Mouse (Mus musculus) forebrain, embryonic 14.5 days (tissue): ENCODE measurements at regions not wholly inside any gene's neighbourhood (a gene's known extent, or its start where the extent isn't known, plus 50 kb on each side); places are given as distances from the start of the nearest gene placed in this dataset.
A peak's percentile ranks its signal among the peaks of the same experiment; 100 is the strongest.
"Not testable (repeated sequence)": the region's sequence is repeated elsewhere in the genome, so short reads cannot be mapped to it uniquely, and the experiment has no call there.

Source experiments
- ATAC-seq: fragments of 200-750 bp; cut with Nextera tagmentation; 2 replicates; pipeline ENCODE4 v1.8.0; 2017; ENCODE audit warnings: mild to moderate bottlenecking, moderate library complexity
- DNase-seq: peaks from one replicate; pipeline ENCODE4 v3.0.0-alpha.2; 2015; ENCODE audit warnings: low spot score
- H3K27ac ChIP-seq: fragments of 300-500 bp; sonication (generic); 2 replicates; pipeline ENCODE4 v1.5.1; 2014; ENCODE audit warnings: low read depth, mild to moderate bottlenecking, control low read depth, low read length, moderate library complexity
- H3K27me3 ChIP-seq: fragments of 300-500 bp; sonication (generic); replicated peaks from 2 replicates; pipeline ENCODE4 v1.6.1; 2014; ENCODE audit warnings: low read length, control low read depth, mixed read lengths; ENCODE audit not compliant: control insufficient read depth, insufficient read depth
- H3K36me3 ChIP-seq: fragments of 300-500 bp; sonication (generic); 2 replicates; pipeline ENCODE4 v1.6.1; 2014; ENCODE audit warnings: low read length, control low read depth; ENCODE audit not compliant: control insufficient read depth, insufficient read depth
- H3K4me1 ChIP-seq: fragments of 300-500 bp; sonication (generic); 2 replicates; pipeline ENCODE4 v1.6.1; 2014; ENCODE audit warnings: antibody characterized with exemption, low read length, control low read depth; ENCODE audit not compliant: control insufficient read depth, insufficient read depth
- H3K4me2 ChIP-seq: fragments of 300-500 bp; sonication (generic); 2 replicates; pipeline ENCODE4 v1.6.1; 2014; ENCODE audit warnings: mild to moderate bottlenecking, control low read depth, low read length
- H3K4me3 ChIP-seq: fragments of 300-500 bp; sonication (generic); 2 replicates; pipeline ENCODE4 v1.5.1; 2014; ENCODE audit warnings: low read depth, low read length, control low read depth
- H3K9ac ChIP-seq: fragments of 300-500 bp; sonication (generic); 2 replicates; pipeline ENCODE4 v1.6.1; 2014; ENCODE audit warnings: mild to moderate bottlenecking, low read length, control low read depth, moderate library complexity
- H3K9me3 ChIP-seq: fragments of 300-500 bp; sonication (generic); replicated peaks from 2 replicates; pipeline ENCODE4 v1.6.1; 2016; ENCODE audit warnings: low read length, control low read depth, mixed read lengths; ENCODE audit not compliant: control insufficient read depth
- WGBS: fragments of 180-500 bp; shearing (Covaris S2); extraction: QIAGEN DNeasy Blood & Tissue Kit; methylation state at CpG from one replicate; pipeline ENCODE4 v1.1.7; 2014; 5-methylcytosine and 5-hydroxymethylcytosine counted together

DNA sequence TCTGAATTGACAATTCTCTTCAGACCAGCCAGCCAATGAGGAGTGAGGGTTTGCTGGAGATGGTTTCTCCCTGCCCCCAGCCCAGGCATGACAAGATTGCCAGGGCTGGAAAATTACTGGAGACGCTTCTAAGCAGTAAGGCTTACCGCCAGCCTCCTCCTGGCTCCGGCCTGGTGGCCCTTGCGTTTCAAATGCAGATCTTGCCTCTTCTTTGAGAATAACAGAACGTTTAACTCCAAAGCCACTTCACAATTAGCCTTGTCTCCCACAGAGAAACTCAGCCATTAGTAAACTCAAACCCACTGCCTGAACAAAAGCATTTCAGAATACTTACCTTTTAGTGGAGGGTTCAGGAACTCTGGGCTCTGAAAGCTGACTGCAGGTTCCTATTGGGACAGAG, 150.6 kb upstream of the Ajap1 start:
- no peak overlapping the region for H3K9ac ChIP-seq
- ATAC-seq (peak; percentile 67), DNase-seq (peak; percentile 75)
- no peaks in the 10 kb centered on the region for H3K36me3 ChIP-seq
- no peak overlapping the region for H3K27ac ChIP-seq
- H3K9me3 ChIP-seq, result no peaks in the 10 kb centered on the region
- H3K27me3 ChIP-seq, result no peaks in the 10 kb centered on the region
- 4% methylated on average over 5 of the region's 5 CpGs for WGBS
- 0 out of 2 replicates have a peak overlapping the region, but pooled peaks have one; percentile 5 for H3K4me2 ChIP-seq
- H3K4me1 ChIP-seq, result peaks cover 11% of the 10 kb centered on the region
- no peak overlapping the region for H3K4me3 ChIP-seq

- H3K4me2 ChIP-seq, result no peak overlapping the region
These were observed 151.7 kb upstream of the Ajap1 start for GRCm38 (mm10) chr4:153634221-153634881.

GRCm38 (mm10) chr4:153637989-153638388, 155.4 kb upstream of the Ajap1 start:
- no peak for ATAC-seq
- Histone ChIP-seq H3K4me3 (no peak overlapping the region), H3K9ac (no peak overlapping the region), H3K4me1 (peaks cover 11% of the 10 kb centered on the region), H3K36me3 (no peaks in the 10 kb centered on the region), H3K4me2 (no peak overlapping the region), H3K9me3 (no peaks in the 10 kb centered on the region), H3K27me3 (no peaks in the 10 kb centered on the region), H3K27ac (no peak overlapping the region)
- peak; percentile 17 for DNase-seq
- 0% methylated on average over 1 of the region's 1 CpGs for WGBS

More at GRCm38 (mm10) chr4:153634221-153634881, 151.7 kb upstream of the Ajap1 start:
- Histone ChIP-seq H3K4me1 (peaks cover 11% of the 10 kb centered on the region), H3K36me3 (no peaks in the 10 kb centered on the region), H3K4me3 (no peak overlapping the region), H3K9me3 (no peaks in the 10 kb centered on the region), H3K9ac (no peak overlapping the region), H3K27ac (no peak overlapping the region), H3K27me3 (no peaks in the 10 kb centered on the region)
- ATAC-seq (peak; percentile 29; the same call in 1 of the 2 replicates), DNase-seq (peak; percentile 31)
- 44% methylated on average over 15 of the region's 15 CpGs for WGBS

DNA sequence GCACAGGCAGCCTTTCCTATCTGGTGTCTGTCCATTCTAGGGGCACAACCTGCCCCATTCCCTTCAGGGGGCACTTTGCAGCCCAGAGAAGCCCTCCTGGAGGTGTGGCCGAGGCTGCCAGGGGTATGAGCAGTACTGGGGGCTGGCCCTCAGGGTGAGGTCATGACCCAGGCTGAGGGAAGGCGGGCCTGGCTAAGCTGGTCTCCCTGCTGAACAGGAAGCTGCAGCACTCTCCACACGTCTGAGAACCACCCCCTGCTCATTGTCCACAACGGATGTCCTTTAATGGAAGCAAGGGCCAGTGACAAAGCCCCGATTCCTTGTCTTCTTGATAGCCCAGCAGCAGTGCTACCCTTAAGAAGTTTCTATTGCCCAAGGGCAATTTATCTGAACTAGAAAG, 169.2 kb upstream of the Ajap1 start:
- no peak overlapping the region for H3K9ac ChIP-seq
- H3K4me3 ChIP-seq, result no peak overlapping the region
- no peak overlapping the region for H3K27ac ChIP-seq
- H3K4me1 ChIP-seq, result no peaks in the 10 kb centered on the region
- 17% methylated on average over 5 of the region's 5 CpGs for WGBS
- DNase-seq (no peak), ATAC-seq (no peak)
- no peaks in the 10 kb centered on the region for H3K9me3 ChIP-seq
- no peaks in the 10 kb centered on the region for H3K27me3 ChIP-seq
- no peak overlapping the region for H3K4me2 ChIP-seq
- no peaks in the 10 kb centered on the region for H3K36me3 ChIP-seq

GRCm38 (mm10) chr4:153652841-153653240, 170.2 kb upstream of the Ajap1 start:
- no peak overlapping the region for H3K4me2 ChIP-seq
- DNase-seq (no peak), ATAC-seq (no peak)
- no peak overlapping the region for H3K27ac ChIP-seq
- no peaks in the 10 kb centered on the region for H3K27me3 ChIP-seq
- no peaks in the 10 kb centered on the region for H3K36me3 ChIP-seq
- WGBS, result 87% methylated on average over 11 of the region's 11 CpGs
- H3K9me3 ChIP-seq, result no peaks in the 10 kb centered on the region
- H3K4me3 ChIP-seq, result no peak overlapping the region
- H3K9ac ChIP-seq, result no peak overlapping the region
- no peaks in the 10 kb centered on the region for H3K4me1 ChIP-seq

GRCm38 (mm10) chr4:153662731-153663130, 180.1 kb upstream of the Ajap1 start:
- 90% methylated on average over 7 of the region's 7 CpGs for WGBS

DNA sequence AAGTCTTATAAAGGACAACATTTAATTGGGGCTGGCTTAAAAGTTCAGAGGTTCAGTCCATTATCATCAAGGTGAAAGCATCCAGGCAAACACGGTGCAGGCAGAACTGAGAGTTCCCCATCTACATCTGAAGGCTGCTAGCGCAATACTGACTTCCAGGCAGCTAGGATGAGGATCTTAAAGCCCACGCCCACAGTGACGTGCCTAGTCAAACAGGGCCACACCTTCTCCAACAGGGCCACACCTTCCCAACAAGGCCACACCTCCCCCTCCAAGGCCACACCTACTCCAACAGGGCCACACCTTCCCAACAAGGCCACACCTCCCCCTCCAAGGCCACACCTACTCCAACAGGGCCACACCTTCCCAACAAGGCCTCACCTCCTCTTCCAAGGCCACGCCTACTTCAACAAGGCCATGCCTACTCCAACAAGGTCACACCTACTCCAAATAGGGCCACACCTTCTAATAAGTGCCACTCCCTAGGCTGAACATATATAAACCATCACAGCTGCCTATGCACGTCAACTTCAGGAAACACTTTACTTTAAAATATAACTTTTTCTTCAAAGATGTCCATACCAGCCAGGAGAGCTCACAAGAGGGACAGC, 184.1 kb upstream of the Ajap1 start:
- not testable (repeated sequence) for DNase-seq, H3K27me3 ChIP-seq, ATAC-seq, H3K4me3 ChIP-seq, H3K9ac ChIP-seq, H3K4me2 ChIP-seq, H3K9me3 ChIP-seq, H3K36me3 ChIP-seq, H3K27ac ChIP-seq, H3K4me1 ChIP-seq
- WGBS, result 87% methylated on average over 6 of the region's 6 CpGs

More at GRCm38 (mm10) chr4:153662731-153663130, 180.1 kb upstream of the Ajap1 start:
- DNase-seq, result no peak
- ATAC-seq, result no peak
- Histone ChIP-seq H3K27ac (no peak overlapping the region), H3K4me1 (no peaks in the 10 kb centered on the region), H3K9ac (no peak overlapping the region), H3K4me3 (no peak overlapping the region), H3K36me3 (no peaks in the 10 kb centered on the region), H3K4me2 (no peak overlapping the region), H3K27me3 (no peaks in the 10 kb centered on the region), H3K9me3 (no peaks in the 10 kb centered on the region)

DNA sequence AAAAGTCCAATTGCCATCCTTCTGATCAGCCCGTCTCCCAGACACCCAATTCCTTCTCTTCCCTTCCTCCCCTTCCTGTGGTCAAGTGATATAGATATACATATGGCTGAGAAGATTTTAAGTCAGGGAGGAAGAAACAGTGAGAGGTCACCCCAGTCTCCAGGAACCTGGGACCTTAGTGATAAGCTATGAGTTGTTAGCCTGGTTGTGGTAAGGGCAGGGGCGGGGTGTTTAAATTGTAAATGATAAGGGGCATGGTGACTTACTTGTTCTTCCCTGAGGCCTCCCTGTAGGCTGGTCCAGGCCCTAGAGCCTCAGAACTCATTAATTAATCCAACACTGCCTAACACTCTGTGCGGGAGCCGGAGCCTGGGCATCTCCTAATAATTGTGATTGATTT, 186.5 kb upstream of the Ajap1 start:
- no peak overlapping the region for H3K4me3 ChIP-seq
- H3K9me3 ChIP-seq, result no peaks in the 10 kb centered on the region
- no peak overlapping the region for H3K9ac ChIP-seq
- DNase-seq (no peak), ATAC-seq (no peak)
- H3K36me3 ChIP-seq, result no peaks in the 10 kb centered on the region
- no peak overlapping the region for H3K4me2 ChIP-seq
- no peaks in the 10 kb centered on the region for H3K27me3 ChIP-seq
- WGBS, result 80% methylated on average over 4 of the region's 4 CpGs
- no peak overlapping the region for H3K27ac ChIP-seq
- no peaks in the 10 kb centered on the region for H3K4me1 ChIP-seq

- ATAC-seq (no peak), DNase-seq (no peak)
- H3K27me3 ChIP-seq, result no peaks in the 10 kb centered on the region
- H3K4me2 ChIP-seq, result no peak overlapping the region
- H3K4me1 ChIP-seq, result no peaks in the 10 kb centered on the region
- WGBS, result 87% methylated on average over 13 of the region's 13 CpGs
- no peak overlapping the region for H3K4me3 ChIP-seq
- no peak overlapping the region for H3K9ac ChIP-seq
- H3K36me3 ChIP-seq, result no peaks in the 10 kb centered on the region
- no peak overlapping the region for H3K27ac ChIP-seq
- no peaks in the 10 kb centered on the region for H3K9me3 ChIP-seq
These were observed 187.6 kb upstream of the Ajap1 start for GRCm38 (mm10) chr4:153670216-153670615.
